Mouse (Mus musculus) myocyte (in vitro differentiated cells): ENCODE results near the gene Slc17a3.

Source experiments
- CEBPB ChIP-seq: IDR thresholded peaks from 2 replicates; pipeline ENCODE4 v1.6.1; 2011; ENCODE audit warnings: mild to moderate bottlenecking, moderate library complexity; ENCODE audit not compliant: poor library complexity, insufficient read depth, severe bottlenecking
- E2F4 ChIP-seq: IDR thresholded peaks from one replicate; pipeline ENCODE4 v1.6.1; 2011; ENCODE audit warnings: mild to moderate bottlenecking, control low read depth, moderate library complexity; ENCODE audit not compliant: insufficient read depth
- MAX ChIP-seq: IDR thresholded peaks from one replicate; pipeline ENCODE4 v1.6.1; 2011; ENCODE audit warnings: low read depth, mild to moderate bottlenecking, control low read depth
- POLR2A ChIP-seq: IDR thresholded peaks from one replicate; pipeline ENCODE4 v1.6.1; 2011; ENCODE audit warnings: low read depth, mild to moderate bottlenecking, control low read depth, moderate library complexity; ENCODE audit not compliant: insufficient read length
- TCF12 ChIP-seq: IDR thresholded peaks from one replicate; pipeline ENCODE4 v1.6.1; 2011; ENCODE audit warnings: mild to moderate bottlenecking, control low read depth; ENCODE audit not compliant: poor library complexity, insufficient read depth, severe bottlenecking
- TCF3 ChIP-seq: IDR thresholded peaks from one replicate; pipeline ENCODE4 v1.6.1; 2011; ENCODE audit warnings: low read depth, control low read depth; ENCODE audit not compliant: insufficient read length
- USF1 ChIP-seq: IDR thresholded peaks from one replicate; pipeline ENCODE4 v1.6.1; 2011; ENCODE audit warnings: low read depth, mild to moderate bottlenecking, control low read depth, moderate library complexity

GRCm38 (mm10) chr13:23849299-23849698, 10.1 kb downstream of the Slc17a3 start:
- TF ChIP-seq TCF3 (no peak), MAX (no peak), USF1 (no peak), POLR2A (no peak), CEBPB (no peak), E2F4 (no peak), TCF12 (no peak)
